Mouse (Mus musculus) liver, embryonic 13.5 days (tissue): ENCODE measurements at regions not wholly inside any gene's neighbourhood (a gene's known extent, or its start where the extent isn't known, plus 50 kb on each side); places are given as distances from the start of the nearest gene placed in this dataset.

Experiments used
- ATAC-seq: fragments of 200-750 bp; cut with Nextera tagmentation; 2 replicates; pipeline ENCODE4 v1.8.0; 2017; ENCODE audit warnings: low read depth, mild to moderate bottlenecking, moderate number of reproducible peaks, moderate library complexity
- DNase-seq: peaks from one replicate; pipeline ENCODE4 v3.0.0; 2022
- H3K27ac ChIP-seq: fragments of 300-500 bp; sonication (generic); 2 replicates; pipeline ENCODE4 v1.5.1; 2015; ENCODE audit warnings: moderate library complexity, mild to moderate bottlenecking, inconsistent platforms
- H3K27me3 ChIP-seq: fragments of 300-500 bp; sonication (generic); 2 replicates; pipeline ENCODE4 v1.6.1; 2015; ENCODE audit warnings: mild to moderate bottlenecking, inconsistent platforms
- H3K36me3 ChIP-seq: fragments of 300-500 bp; sonication (generic); 2 replicates; pipeline ENCODE4 v1.6.1; 2015; ENCODE audit warnings: mild to moderate bottlenecking, inconsistent platforms
- H3K4me1 ChIP-seq: fragments of 300-500 bp; sonication (generic); replicated peaks from 2 replicates; pipeline ENCODE4 v1.6.1; 2015; ENCODE audit warnings: inconsistent platforms
- H3K4me2 ChIP-seq: fragments of 300-500 bp; sonication (generic); 2 replicates; pipeline ENCODE4 v1.6.1; 2015; ENCODE audit warnings: inconsistent platforms, mild to moderate bottlenecking, moderate library complexity
- H3K4me3 ChIP-seq: fragments of 300-500 bp; sonication (generic); replicated peaks from 2 replicates; pipeline ENCODE4 v1.5.1; 2015; ENCODE audit warnings: mild to moderate bottlenecking, inconsistent platforms
- H3K9ac ChIP-seq: fragments of 300-500 bp; sonication (generic); 2 replicates; pipeline ENCODE4 v1.6.1; 2015; ENCODE audit warnings: mild to moderate bottlenecking, inconsistent platforms
- H3K9me3 ChIP-seq: fragments of 300-500 bp; sonication (generic); replicated peaks from 2 replicates; pipeline ENCODE4 v1.6.1; 2016; ENCODE audit warnings: inconsistent platforms
- WGBS: fragments of 180-500 bp; shearing (Covaris S2); methylation state at CpG from one replicate; pipeline ENCODE4 v1.1.7; 2015; ENCODE audit not compliant: insufficient replicate concordance; 5-methylcytosine and 5-hydroxymethylcytosine counted together

GRCm38 (mm10) chr14:15061966-15062860 is 259.0 kb downstream of the Nek10 start:
- H3K27me3 ChIP-seq = no peaks in the 10 kb centered on the region
- WGBS = 34% methylated on average over 5 of the region's 5 CpGs
- no peak overlapping the region for H3K27ac ChIP-seq
- no peak overlapping the region for H3K9ac ChIP-seq
- no peak overlapping the region for H3K4me2 ChIP-seq
- no peaks in the 10 kb centered on the region for H3K36me3 ChIP-seq
- H3K9me3 ChIP-seq = no peaks in the 10 kb centered on the region
- no peak overlapping the region for H3K4me3 ChIP-seq
- ATAC-seq (no peak; the same call in 1 of the 2 replicates), DNase-seq (no peak)
- no peaks in the 10 kb centered on the region for H3K4me1 ChIP-seq

- no peak overlapping the region for H3K4me3 ChIP-seq
- DNase-seq (no peak), ATAC-seq (peak; percentile 64)
- H3K36me3 ChIP-seq = no peaks in the 10 kb centered on the region
- H3K9me3 ChIP-seq = no peaks in the 10 kb centered on the region
- no peak overlapping the region for H3K9ac ChIP-seq
- H3K4me2 ChIP-seq = no peak overlapping the region
- no peaks in the 10 kb centered on the region for H3K4me1 ChIP-seq
- H3K27ac ChIP-seq = no peak overlapping the region
- 24% methylated on average over 4 of the region's 4 CpGs for WGBS
- no peaks in the 10 kb centered on the region for H3K27me3 ChIP-seq
Observed at GRCm38 (mm10) chr14:15062861-15063418, 259.7 kb downstream of the Nek10 start.

GRCm38 (mm10) chr14:15064991-15065525 is 261.8 kb downstream of the Nek10 start:
- ATAC-seq = no peak
- H3K4me1 ChIP-seq = no peaks in the 10 kb centered on the region
- H3K4me3 ChIP-seq = no peak overlapping the region
- no peak overlapping the region for H3K4me2 ChIP-seq
- no peaks in the 10 kb centered on the region for H3K36me3 ChIP-seq
- no peaks in the 10 kb centered on the region for H3K9me3 ChIP-seq
- no peak for DNase-seq
- 47% methylated on average over 5 of the region's 5 CpGs for WGBS
- H3K27ac ChIP-seq = no peak overlapping the region
- H3K27me3 ChIP-seq = no peaks in the 10 kb centered on the region
- no peak overlapping the region for H3K9ac ChIP-seq

- no peaks in the 10 kb centered on the region for H3K27me3 ChIP-seq
- no peak overlapping the region for H3K4me3 ChIP-seq
- H3K36me3 ChIP-seq = no peaks in the 10 kb centered on the region
- H3K27ac ChIP-seq = no peak overlapping the region
- H3K9me3 ChIP-seq = no peaks in the 10 kb centered on the region
- ATAC-seq (no peak), DNase-seq (no peak)
- no peaks in the 10 kb centered on the region for H3K4me1 ChIP-seq
- 42% methylated on average over 3 of the region's 3 CpGs for WGBS
- no peak overlapping the region for H3K4me2 ChIP-seq
- no peak overlapping the region for H3K9ac ChIP-seq
Observed at GRCm38 (mm10) chr14:15075877-15076276, 272.7 kb downstream of the Nek10 start.

GRCm38 (mm10) chr14:15082889-15083288 is 279.7 kb downstream of the Nek10 start:
- H3K27me3 ChIP-seq = no peaks in the 10 kb centered on the region
- no peaks in the 10 kb centered on the region for H3K4me1 ChIP-seq
- WGBS = 69% methylated on average over 2 of the region's 2 CpGs
- ATAC-seq (no peak), DNase-seq (no peak)
- H3K4me2 ChIP-seq = no peak overlapping the region
- H3K9me3 ChIP-seq = no peaks in the 10 kb centered on the region
- H3K4me3 ChIP-seq = no peak overlapping the region
- H3K36me3 ChIP-seq = no peaks in the 10 kb centered on the region
- no peak overlapping the region for H3K9ac ChIP-seq
- H3K27ac ChIP-seq = no peak overlapping the region

GRCm38 (mm10) chr14:15083812-15084211 is 280.6 kb downstream of the Nek10 start:
- no peak for DNase-seq
- H3K27ac ChIP-seq = no peak overlapping the region
- no peaks in the 10 kb centered on the region for H3K4me1 ChIP-seq
- no peak overlapping the region for H3K4me2 ChIP-seq
- 15% methylated on average over 1 of the region's 1 CpGs for WGBS
- H3K9me3 ChIP-seq = no peaks in the 10 kb centered on the region
- ATAC-seq = no peak
- H3K36me3 ChIP-seq = no peaks in the 10 kb centered on the region
- no peaks in the 10 kb centered on the region for H3K27me3 ChIP-seq
- no peak overlapping the region for H3K9ac ChIP-seq
- H3K4me3 ChIP-seq = no peak overlapping the region

GRCm38 (mm10) chr14:15087061-15087460 is 283.8 kb downstream of the Nek10 start:
- Histone ChIP-seq H3K4me1 (no peaks in the 10 kb centered on the region), H3K9ac (no peak overlapping the region), H3K27me3 (no peaks in the 10 kb centered on the region), H3K36me3 (no peaks in the 10 kb centered on the region), H3K27ac (no peak overlapping the region), H3K4me2 (no peak overlapping the region), H3K4me3 (no peak overlapping the region), H3K9me3 (no peaks in the 10 kb centered on the region)
- DNase-seq (no peak), ATAC-seq (no peak)
- 57% methylated on average over 5 of the region's 5 CpGs for WGBS

- WGBS = 14% methylated on average over 1 of the region's 1 CpGs
- Histone ChIP-seq H3K9ac (no peak overlapping the region), H3K4me3 (no peak overlapping the region), H3K4me1 (no peaks in the 10 kb centered on the region), H3K27me3 (no peaks in the 10 kb centered on the region), H3K27ac (no peak overlapping the region), H3K4me2 (no peak overlapping the region), H3K36me3 (no peaks in the 10 kb centered on the region), H3K9me3 (no peaks in the 10 kb centered on the region)
- DNase-seq = no peak
- ATAC-seq = no peak
Observed at GRCm38 (mm10) chr14:15096865-15097264, 293.6 kb downstream of the Nek10 start.

- no peak overlapping the region for H3K4me3 ChIP-seq
- H3K27me3 ChIP-seq = no peaks in the 10 kb centered on the region
- H3K4me2 ChIP-seq = no peak overlapping the region
- no peaks in the 10 kb centered on the region for H3K9me3 ChIP-seq
- ATAC-seq (no peak), DNase-seq (no peak)
- H3K36me3 ChIP-seq = no peaks in the 10 kb centered on the region
- no peak overlapping the region for H3K27ac ChIP-seq
- no peak overlapping the region for H3K9ac ChIP-seq
- H3K4me1 ChIP-seq = no peaks in the 10 kb centered on the region
Observed at GRCm38 (mm10) chr14:15099909-15100308, 296.7 kb downstream of the Nek10 start.

- DNase-seq (no peak), ATAC-seq (no peak)
- no peaks in the 10 kb centered on the region for H3K4me1 ChIP-seq
- H3K4me3 ChIP-seq = no peak overlapping the region
- no peak overlapping the region for H3K27ac ChIP-seq
- H3K36me3 ChIP-seq = no peaks in the 10 kb centered on the region
- no peaks in the 10 kb centered on the region for H3K27me3 ChIP-seq
- H3K4me2 ChIP-seq = no peak overlapping the region
- 37% methylated on average over 2 of the region's 2 CpGs for WGBS
- H3K9ac ChIP-seq = no peak overlapping the region
- no peaks in the 10 kb centered on the region for H3K9me3 ChIP-seq
Observed at GRCm38 (mm10) chr14:15107795-15108321, 304.6 kb downstream of the Nek10 start.

- Histone ChIP-seq H3K4me3 (no peak overlapping the region), H3K27me3 (no peaks in the 10 kb centered on the region), H3K9me3 (no peaks in the 10 kb centered on the region), H3K9ac (no peak overlapping the region), H3K36me3 (no peaks in the 10 kb centered on the region), H3K4me2 (no peak overlapping the region), H3K27ac (no peak overlapping the region), H3K4me1 (no peaks in the 10 kb centered on the region)
- ATAC-seq (no peak), DNase-seq (no peak)
- 35% methylated on average over 2 of the region's 2 CpGs for WGBS
Observed at GRCm38 (mm10) chr14:15119745-15120144, 316.5 kb downstream of the Nek10 start.
